Mouse (Mus musculus) adrenal gland, postnatal 36 days (tissue): ENCODE measurements around the gene Samd4b. TPM values are rescaled to one million over a fixed set of nuclear protein-coding genes. Genes with fewer than 3 reads are reported as not detected.

ENCODE experiments used
- DNase-seq, 2 experiments: peaks; one replicate each; pipeline ENCODE4 v3.0.0; 2021; ENCODE audit warnings: mixed read lengths in 1 of 2
- total RNA-seq, 2 experiments: library from RNA; stranded (reverse); gene quantifications; 2 replicates each; pipeline ENCODE4 v1.2.3; 2021

Samd4b gene
- total RNA-seq, 2 experiments from 2014 or later, result 62.5 to 69.8 TPM

- peak; percentile 82 to 89 for DNase-seq
These were observed 151.5 kb downstream of the Samd4b start for GRCm38 (mm10) chr7:28446446-28446845.

GRCm38 (mm10) chr7:28444344-28444974, 153.5 kb downstream of the Samd4b start:
- DNase-seq, result no peak

GRCm38 (mm10) chr7:28442688-28443087, 155.3 kb downstream of the Samd4b start:
- no peak for DNase-seq

GRCm38 (mm10) chr7:28441776-28442485, 156.0 kb downstream of the Samd4b start:
- DNase-seq, result no peak

- DNase-seq, result peak in 1 of 2 experiments; percentile 53
These were observed 157.2 kb downstream of the Samd4b start for GRCm38 (mm10) chr7:28440739-28441138.

GRCm38 (mm10) chr7:28438771-28439170, 159.2 kb downstream of the Samd4b start:
- DNase-seq, result no peak

GRCm38 (mm10) chr7:28437964-28438363, 160.0 kb downstream of the Samd4b start:
- DNase-seq, result no peak

GRCm38 (mm10) chr7:28436932-28437570, 160.9 kb downstream of the Samd4b start, which contains the start of gene Gmfg:
Gene Gmfg, plus strand, starts transcription at chr7:28437447.
- DNase-seq, result peak; percentile 78 to 81

- peak; percentile 100 for DNase-seq
These were observed 161.6 kb downstream of the Samd4b start for GRCm38 (mm10) chr7:28436271-28436904.

GRCm38 (mm10) chr7:28435660-28436259, 162.2 kb downstream of the Samd4b start:
- DNase-seq, result peak in 1 of 2 experiments; percentile 41

- DNase-seq, result no peak
These were observed 165.7 kb downstream of the Samd4b start for GRCm38 (mm10) chr7:28432252-28432651.

GRCm38 (mm10) chr7:28430512-28430911, 167.4 kb downstream of the Samd4b start:
- no peak for DNase-seq

GRCm38 (mm10) chr7:28427738-28428137, 170.2 kb downstream of the Samd4b start:
- no peak for DNase-seq

- DNase-seq, result no peak
These were observed 174.9 kb downstream of the Samd4b start for GRCm38 (mm10) chr7:28423018-28423417.

GRCm38 (mm10) chr7:28419416-28419815, 178.5 kb downstream of the Samd4b start:
- DNase-seq, result no peak

GRCm38 (mm10) chr7:28418096-28418670, 179.8 kb downstream of the Samd4b start:
- peak; percentile 44 to 61 for DNase-seq

GRCm38 (mm10) chr7:28417368-28417767, 180.6 kb downstream of the Samd4b start:
- DNase-seq, result no peak

GRCm38 (mm10) chr7:28412826-28413225, 185.1 kb downstream of the Samd4b start:
- no peak for DNase-seq

- DNase-seq, result peak; percentile 81 to 84
These were observed 187.0 kb downstream of the Samd4b start for GRCm38 (mm10) chr7:28410841-28411475.

- DNase-seq, result no peak
These were observed 196.0 kb downstream of the Samd4b start for GRCm38 (mm10) chr7:28401942-28402341.

GRCm38 (mm10) chr7:28401030-28401429, 196.9 kb downstream of the Samd4b start:
- no peak for DNase-seq
